Mouse (Mus musculus): ENCODE measurements around the gene Hikeshi.

Gene Hikeshi

GRCm38 (mm10) chr7:89912356-89912755 is 28.6 kb downstream of the Hikeshi start:
- DNase-seq, result no peak

- DNase-seq, result no peak
These were observed 31.3 kb downstream of the Hikeshi start for GRCm38 (mm10) chr7:89909711-89910110.

GRCm38 (mm10) chr7:89908899-89909621 is 31.9 kb downstream of the Hikeshi start:
- DNase-seq, result no peak

GRCm38 (mm10) chr7:89908421-89908820 is 32.6 kb downstream of the Hikeshi start:
- no peak for DNase-seq

GRCm38 (mm10) chr7:89907950-89908349 is 33.1 kb downstream of the Hikeshi start:
- DNase-seq, result peak; percentile 72

GRCm38 (mm10) chr7:89903442-89904343 is 37.3 kb downstream of the Hikeshi start, which contains the start of gene Ccdc81:
Gene Ccdc81, minus strand, starts transcription at chr7:89903629.
- no peak for DNase-seq

DNA sequence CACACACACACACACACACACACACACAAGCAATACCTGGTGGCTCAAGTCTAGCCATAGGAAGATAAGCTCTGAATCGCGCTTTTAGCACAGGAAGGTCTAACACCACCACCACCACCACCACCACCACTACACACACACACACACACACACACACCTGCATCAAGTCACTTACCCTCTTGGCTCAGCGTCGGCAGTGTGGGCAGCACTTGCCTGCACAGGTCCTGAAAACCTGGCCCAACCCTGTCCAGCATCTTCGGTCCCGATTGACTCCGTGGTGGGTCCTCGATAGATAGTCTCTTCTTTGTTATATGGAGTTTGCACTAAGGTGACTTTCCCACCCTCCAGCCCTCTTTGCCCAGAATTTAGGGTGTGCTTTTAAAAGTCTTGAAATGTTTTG is 38.0 kb downstream of the Hikeshi start:
- no peak for DNase-seq

DNA sequence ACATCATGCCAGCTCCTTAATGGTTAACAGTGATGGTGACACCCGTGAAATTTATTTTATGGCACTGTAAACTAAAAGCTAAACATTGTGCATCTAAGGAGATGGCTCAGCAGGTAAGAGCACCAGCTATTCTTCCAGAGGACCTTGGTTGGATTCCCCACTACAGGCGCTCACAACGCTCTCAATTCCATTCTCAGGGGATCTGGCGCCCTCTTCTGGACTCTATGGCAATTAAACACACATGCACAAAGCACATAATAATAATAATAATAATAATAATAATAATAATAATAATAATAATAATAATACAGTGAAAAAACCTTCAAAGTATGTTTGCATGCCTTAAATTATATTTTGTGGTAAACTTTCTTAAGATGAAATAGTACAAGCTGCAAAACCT is 49.1 kb downstream of the Hikeshi start:
- no peak for DNase-seq

DNA sequence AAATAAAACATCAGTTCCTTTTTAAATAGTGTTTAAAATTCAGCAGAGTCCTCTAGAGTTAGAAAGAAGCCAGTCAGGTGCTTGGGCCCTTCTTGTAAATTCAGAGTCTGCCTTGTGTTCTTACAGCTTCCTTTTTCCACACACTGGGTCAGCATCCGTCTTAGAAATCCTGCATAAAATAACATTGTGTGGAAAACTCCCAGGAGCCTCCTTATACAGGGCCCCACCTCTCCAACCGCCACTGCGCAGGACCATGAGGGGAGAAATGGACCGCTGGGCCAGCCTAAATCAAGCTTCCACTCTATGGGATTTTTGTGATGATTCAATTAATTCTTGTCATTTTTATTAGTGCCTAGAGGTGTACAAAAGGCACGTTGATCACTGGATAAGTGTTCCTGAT is 49.6 kb downstream of the Hikeshi start:
- DNase-seq, result no peak

DNA sequence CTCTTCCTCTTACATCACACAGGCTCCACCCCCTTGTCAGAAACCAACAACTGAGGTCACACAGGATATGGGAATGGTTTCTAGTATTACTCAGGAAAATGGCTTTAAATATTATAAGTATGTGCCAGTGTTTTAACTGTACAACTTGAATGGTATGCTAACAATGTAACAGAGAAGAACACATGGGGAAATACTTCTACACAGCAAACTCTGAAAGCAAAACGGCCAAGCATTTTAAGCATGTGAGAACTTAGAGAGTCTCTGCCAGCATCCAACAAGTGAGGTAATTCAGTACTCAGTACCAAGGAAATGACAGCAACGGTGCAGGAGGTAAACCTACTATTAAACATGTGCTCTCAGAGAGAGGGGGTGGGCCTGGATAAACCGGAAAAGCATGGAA is 56.5 kb downstream of the Hikeshi start:
- DNase-seq, result no peak

GRCm38 (mm10) chr7:89879686-89880085 is 61.3 kb downstream of the Hikeshi start:
- no peak for DNase-seq
